ENCODE assay signal across 8 mouse cellular contexts in genomic region chr2:6129555-6130355, GRCm38 (mm10). TPM values are rescaled to one million over a fixed set of nuclear protein-coding genes. Genes with fewer than 3 reads are reported as not detected.
DNase-seq lines count a peak whose midpoint lies in the region; ATAC-seq lines count a peak whose summit lies in the region.

Gene Proser2, minus strand, starts transcription at chr2:6130211.

- ATAC-seq in megakaryocyte, adult 5-6 weeks (ENCODE audit: poor library complexity, severe bottlenecking) = peak; percentile 49

- intact Hi-C loops in gastrocnemius, postnatal 36 days (cut with DNase I) = no loop called here
- intact Hi-C loops in left cerebral cortex, postnatal 10 days (cut with DNase I) = no loop called here

- peak; percentile 94 for DNase-seq in adrenal gland, postnatal 14 days
- DNase-seq in embryo, embryonic 10 days (ENCODE audit: low spot score) = peak; percentile 94
- DNase-seq in gastrocnemius, postnatal 36 days = peak; percentile 64 to 65
- DNase-seq in induced T-regulatory cell, adult 2 months (ENCODE audit: low read depth) = peak; percentile 14
- DNase-seq in left cerebral cortex, postnatal 10 days (ENCODE audit: extremely low spot score in 1 of 2, low spot score in 2 of 2) = peak; percentile 5 to 88
- DNase-seq in right cerebral cortex, postnatal 10 days (ENCODE audit: low spot score in 2 of 2) = peak; percentile 57 to 66
- peak; percentile 87 for DNase-seq in yolk sac, embryonic 10.5 days (ENCODE audit: low spot score)

RNA-seq across cellular contexts. Expression of gene Proser2, which starts in this region (rescaled TPM):
- total RNA-seq in adrenal gland, postnatal 14 days (2021) = 11.2 and 11.8 TPM in 2 replicates
- 1 to 10 TPM in 1 of 2 experiments, under 1 TPM in 1; 0.94 to 1.3 TPM for total RNA-seq in gastrocnemius, postnatal 36 days (2021)
- 1 to 10 TPM; 2.2 to 3.6 TPM for total RNA-seq in left cerebral cortex, postnatal 10 days (2021)
- not detected in 2 replicates for total RNA-seq in megakaryocyte, adult 5-6 weeks (2015)
- 0.15 TPM in 1 of 2 replicates, not detected in the other for total RNA-seq in megakaryocyte, adult 5-6 weeks (2017)

Comparison
In these comparisons a context has a peak if more than half of its experiments do, and no peak if none do; other contexts are left out.
1. Peak in every context shown above with its lines: DNase-seq and ATAC-seq.
2. Peak in ATAC-seq in megakaryocyte, adult 5-6 weeks; RNA of the gene not detected or under 1 TPM.
3. DNase-seq: peak in every context shown above with its lines; median percentile 94 in adrenal gland, postnatal 14 days; 94 in embryo, embryonic 10 days; 87 in yolk sac, embryonic 10.5 days; 64 in gastrocnemius, postnatal 36 days; 62 in right cerebral cortex, postnatal 10 days; 46 in left cerebral cortex, postnatal 10 days; 14 in induced T-regulatory cell, adult 2 months.